In the genomic region with DNA sequence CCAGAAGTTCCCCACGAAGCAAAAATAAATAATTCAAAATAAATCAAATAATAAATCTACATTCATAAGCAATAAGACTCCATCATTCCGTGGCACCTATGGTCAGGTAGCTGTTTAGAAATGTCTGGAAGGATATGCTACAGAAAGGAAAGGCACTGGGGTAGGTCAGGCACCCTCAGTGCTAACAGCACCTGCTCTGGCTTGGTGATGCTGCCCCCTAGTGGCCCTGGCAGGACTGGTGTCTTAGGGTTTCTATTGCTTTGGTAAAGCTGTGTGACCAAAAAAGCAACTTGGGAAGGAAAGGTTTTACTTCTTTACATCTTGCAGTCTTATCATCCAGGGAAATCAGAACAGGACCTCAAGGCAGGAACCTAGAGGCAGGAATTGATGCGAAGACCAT, we compare ENCODE assay signal across 9 mouse cellular contexts. TPM values are rescaled to one million over a fixed set of nuclear protein-coding genes. Genes with fewer than 3 reads are reported as not detected.
A peak's percentile ranks its signal among the peaks of the same experiment; 100 is the strongest.
DNase-seq lines count a peak whose midpoint lies in the region; ATAC-seq and TF ChIP-seq lines count a peak whose summit lies in the region.
"Had no signal": no experiment of that assay in that cellular context is flagged by ENCODE, and none has a peak within 500 bp of the region (broad histone marks: within the 10 kb centered on the region; RNA-seq: fewer than 3 reads in every experiment).

No protein-coding gene starts in this region.

- peak; percentile 63; the same call in 1 of the 2 replicates for ATAC-seq in forebrain, embryonic 15.5 days (replicated peaks)
- ATAC-seq in lung, postnatal 0 days, result peak; percentile 88

- H3K4me2 ChIP-seq in forebrain, embryonic 15.5 days (replicated peaks), result no peak overlapping the region
- no peak overlapping the region for H3K4me2 ChIP-seq in lung, postnatal 0 days (replicated peaks; ENCODE audit: low read depth, low read length)
- H3K4me2 ChIP-seq: limb, embryonic 15.5 days had no signal

- TF ChIP-seq EP300 in lung, postnatal 0 days (IDR thresholded peaks at IDR 0.05), result no peak

- no peaks in the 10 kb centered on the region for H3K27me3 ChIP-seq in forebrain, embryonic 15.5 days
- H3K27me3 ChIP-seq in lung, postnatal 0 days (replicated peaks; ENCODE audit: insufficient read depth, low read length), result no peaks in the 10 kb centered on the region
- H3K27me3 ChIP-seq: limb, embryonic 15.5 days had no signal

- TF ChIP-seq CTCF in lung, postnatal 0 days (IDR thresholded peaks at IDR 0.05), result peak; percentile 100

- no peak overlapping the region for H3K27ac ChIP-seq in forebrain, embryonic 15.5 days (replicated peaks)
- H3K27ac ChIP-seq in lung, postnatal 0 days (ENCODE audit: low read length), result no peak overlapping the region
- H3K27ac ChIP-seq: limb, embryonic 15.5 days had no signal

- no peaks in the 10 kb centered on the region for H3K4me1 ChIP-seq in forebrain, embryonic 15.5 days
- H3K4me1 ChIP-seq in lung, postnatal 0 days (ENCODE audit: insufficient read depth, low read depth, low read length), result no peaks in the 10 kb centered on the region
- H3K4me1 ChIP-seq: limb, embryonic 15.5 days had no signal

- no peaks in the 10 kb centered on the region for H3K36me3 ChIP-seq in forebrain, embryonic 15.5 days
- H3K36me3 ChIP-seq in lung, postnatal 0 days (ENCODE audit: insufficient read depth, low read length), result no peaks in the 10 kb centered on the region
- H3K36me3 ChIP-seq: limb, embryonic 15.5 days had no signal

- 18% methylated on average over 3 of the region's 3 CpGs for WGBS in forebrain, embryonic 15.5 days
- 16% methylated on average over 3 of the region's 3 CpGs for WGBS in lung, postnatal 0 days

- H3K9me3 ChIP-seq in forebrain, embryonic 15.5 days, result no peaks in the 10 kb centered on the region
- no peaks in the 10 kb centered on the region for H3K9me3 ChIP-seq in lung, postnatal 0 days (ENCODE audit: low read length)
- H3K9me3 ChIP-seq: limb, embryonic 15.5 days had no signal

- DNase-seq in MEL-GATA-1-ER (ENCODE audit: extremely low read depth, low read depth), result peak; percentile 88
- DNase-seq in c-Kit-positive CD71-positive TER-119-negative erythroid progenitor cells, embryonic 14.5 days (ENCODE audit: low read depth), result peak; percentile 69
- peak; percentile 86 to 94 for DNase-seq in heart, postnatal 36 days
- DNase-seq in layer of hippocampus, adult 8-10 months (ENCODE audit: low spot score in 2 of 2), result peak; percentile 59 to 84
- DNase-seq in lung, postnatal 0 days (ENCODE audit: low spot score), result peak; percentile 84
- peak; percentile 74 for DNase-seq in right cerebral cortex, adult 18-20 months
- peak; percentile 80 for DNase-seq in urinary bladder, adult 2 months (ENCODE audit: low spot score)

- no peak overlapping the region for H3K9ac ChIP-seq in forebrain, embryonic 15.5 days (replicated peaks)
- no peak overlapping the region for H3K9ac ChIP-seq in lung, postnatal 0 days (replicated peaks; ENCODE audit: low read depth)
- H3K9ac ChIP-seq: limb, embryonic 15.5 days had no signal

- no peak overlapping the region for H3K4me3 ChIP-seq in forebrain, embryonic 15.5 days
- no peak overlapping the region for H3K4me3 ChIP-seq in lung, postnatal 0 days (ENCODE audit: low read depth, low read length)
- H3K4me3 ChIP-seq: limb, embryonic 15.5 days had no signal

- intact Hi-C loops in heart, postnatal 36 days (cut with DNase I), result loop anchor here (1.0 to 5.0 kb wide), 4 partner anchors 28 to 192 kb away; no protein-coding TSS in a partner anchor

RNA-seq across cellular contexts. Expression of a gene that starts 14.6 kb away (rescaled TPM):
- polyA plus RNA-seq in forebrain, embryonic 15.5 days (2015; fragmentation: Nextera tagmentation; extraction: Ambion mirVana), result 81.3 and 82.0 TPM in 2 replicates
- 1 to 10 TPM; 6.1 to 6.6 TPM for total RNA-seq in heart, postnatal 36 days (2021)
- 10 to 100 TPM; 10.1 to 12.0 (median 11.1) TPM for total RNA-seq in layer of hippocampus, adult 8-10 months (2022)
- polyA plus RNA-seq in lung, postnatal 0 days (2015; fragmentation: Nextera tagmentation; extraction: Ambion mirVana), result 28.1 and 29.5 TPM in 2 replicates
- 17.0 and 22.2 TPM in 2 replicates for polyA plus RNA-seq in urinary bladder, adult 2 months (2012; rRNA removed)

RNA-seq across cellular contexts. Expression of a gene that starts 24.2 kb away (rescaled TPM):
- polyA plus RNA-seq in forebrain, embryonic 15.5 days (2015; fragmentation: Nextera tagmentation; extraction: Ambion mirVana), result not detected in 2 replicates
- total RNA-seq in heart, postnatal 36 days (2021), result under 1 TPM; 0.19 TPM
- total RNA-seq in layer of hippocampus, adult 8-10 months (2022), result not detected
- 0.25 and 0.40 TPM in 2 replicates for polyA plus RNA-seq in lung, postnatal 0 days (2015; fragmentation: Nextera tagmentation; extraction: Ambion mirVana)
- 3.4 and 4.1 TPM in 2 replicates for polyA plus RNA-seq in urinary bladder, adult 2 months (2012; rRNA removed)

RNA-seq across cellular contexts. Expression of a gene that starts 35.1 kb away (rescaled TPM):
- polyA plus RNA-seq in forebrain, embryonic 15.5 days (2015; fragmentation: Nextera tagmentation; extraction: Ambion mirVana), result 16.9 and 18.5 TPM in 2 replicates
- 1 to 10 TPM; 1.6 to 2.9 TPM for total RNA-seq in heart, postnatal 36 days (2021)
- total RNA-seq in layer of hippocampus, adult 8-10 months (2022), result 10 to 100 TPM; 10.9 to 17.6 (median 14.0) TPM
- polyA plus RNA-seq in lung, postnatal 0 days (2015; fragmentation: Nextera tagmentation; extraction: Ambion mirVana), result 17.8 and 19.0 TPM in 2 replicates
- polyA plus RNA-seq in urinary bladder, adult 2 months (2012; rRNA removed), result 4.5 and 5.3 TPM in 2 replicates

RNA-seq across cellular contexts. Expression of a gene that starts 41.3 kb away (rescaled TPM):
- 0.92 and 1.1 TPM in 2 replicates for polyA plus RNA-seq in forebrain, embryonic 15.5 days (2015; fragmentation: Nextera tagmentation; extraction: Ambion mirVana)
- total RNA-seq in heart, postnatal 36 days (2021), result 10 to 100 TPM; 14.1 to 20.2 TPM
- 10 to 100 TPM in 2 of 4 experiments, 1 to 10 TPM in 2; 4.7 to 11.9 (median 8.2) TPM for total RNA-seq in layer of hippocampus, adult 8-10 months (2022)
- polyA plus RNA-seq in lung, postnatal 0 days (2015; fragmentation: Nextera tagmentation; extraction: Ambion mirVana), result 4.8 and 4.9 TPM in 2 replicates
- polyA plus RNA-seq in urinary bladder, adult 2 months (2012; rRNA removed), result 40.7 and 65.9 TPM in 2 replicates
